Mouse (Mus musculus): ENCODE results near the gene Isy1.

GRCm38 (mm10) chr6:87808521-87808920 is 30.1 kb downstream of the Isy1 start:
- TF ChIP-seq MYC (IDR thresholded peaks at IDR 0.05; ENCODE audit: low read depth, low read length) (no peak), EP300 (IDR thresholded peaks at IDR 0.05; ENCODE audit: low read length) (no peak), POLR2A (IDR thresholded peaks at IDR 0.05; ENCODE audit: low read depth, low read length) (no peak), HCFC1 (IDR thresholded peaks at IDR 0.05; ENCODE audit: low read depth, low read length) (no peak), CTCF (conservative IDR thresholded peaks at IDR 0.05 in 1 of 2, IDR thresholded peaks at IDR 0.05 in 1 of 2; ENCODE audit: low read depth in 2 of 2, low read length in 2 of 2) (no peak), USF1 (IDR thresholded peaks at IDR 0.05; ENCODE audit: low read depth, low read length) (no peak), ZNF384 (IDR thresholded peaks at IDR 0.05; ENCODE audit: low read depth, low read length) (no peak), ETS1 (conservative IDR thresholded peaks at IDR 0.05; ENCODE audit: low read depth, low read length) (no peak), MAZ (IDR thresholded peaks at IDR 0.05; ENCODE audit: low read depth, low read length) (no peak), ZC3H11A (IDR thresholded peaks at IDR 0.05; ENCODE audit: low read depth, low read length) (no peak), TBP (conservative IDR thresholded peaks at IDR 0.05; ENCODE audit: low read depth, low read length) (no peak), GABPA (IDR thresholded peaks at IDR 0.05; ENCODE audit: insufficient replicate concordance, low read depth, low read length) (no peak), MEF2A (IDR thresholded peaks at IDR 0.05; ENCODE audit: borderline replicate concordance, low read depth, low read length) (no peak), NELFE (IDR thresholded peaks at IDR 0.05; ENCODE audit: low read depth, low read length) (no peak)

All from CH12.LX (cell line).